In genomic region chr11:19160669-19161068, GRCm38 (mm10) we compare ENCODE assay signal across 18 mouse cellular contexts.
"Had no signal": no experiment of that assay in that cellular context is flagged by ENCODE, and none has a peak within 500 bp of the region (broad histone marks: within the 10 kb centered on the region; RNA-seq: fewer than 3 reads in every experiment).

No protein-coding gene starts in this region.

- H3K4me2 ChIP-seq: kidney, embryonic 15.5 days; limb, embryonic 15.5 days; liver, embryonic 12.5 days; lung, embryonic 15.5 days; neural tube, embryonic 15.5 days; stomach, embryonic 15.5 days had no signal

- H3K36me3 ChIP-seq: kidney, embryonic 15.5 days; limb, embryonic 15.5 days; liver, embryonic 12.5 days; lung, embryonic 15.5 days; neural tube, embryonic 15.5 days; stomach, embryonic 15.5 days had no signal

- ATAC-seq: liver, embryonic 12.5 days had no signal

- H3K27me3 ChIP-seq: kidney, embryonic 15.5 days; liver, embryonic 12.5 days; lung, embryonic 15.5 days; megakaryocyte, embryonic 14.5 days; neural tube, embryonic 15.5 days; stomach, embryonic 15.5 days had no signal

- H3K4me1 ChIP-seq: kidney, embryonic 15.5 days; limb, embryonic 15.5 days; liver, embryonic 12.5 days; lung, embryonic 15.5 days; megakaryocyte, embryonic 14.5 days; stomach, embryonic 15.5 days had no signal

- H3K27ac ChIP-seq: kidney, embryonic 15.5 days; limb, embryonic 15.5 days; liver, embryonic 12.5 days; lung, embryonic 15.5 days; macrophage; neural tube, embryonic 15.5 days; stomach, embryonic 15.5 days had no signal

- H3K9ac ChIP-seq: kidney, embryonic 15.5 days; limb, embryonic 15.5 days; liver, embryonic 12.5 days; lung, embryonic 15.5 days; neural tube, embryonic 15.5 days; stomach, embryonic 15.5 days had no signal

- H3K4me3 ChIP-seq: kidney, embryonic 15.5 days; limb, embryonic 15.5 days; liver, embryonic 12.5 days; lung, embryonic 15.5 days; megakaryocyte, embryonic 14.5 days; myocyte; neural tube, embryonic 15.5 days; stomach, embryonic 15.5 days had no signal

- DNase-seq: kidney, adult 18-20 months; kidney, postnatal 36 days; layer of hippocampus, adult 9-11 months; layer of hippocampus, postnatal 36 days; lung, postnatal 14 days; right cerebral cortex, postnatal 4 days; spleen, adult 18-20 months; thymus, adult 2 months; thymus, postnatal 25 days had no signal

- H3K9me3 ChIP-seq: kidney, embryonic 15.5 days; limb, embryonic 15.5 days; liver, embryonic 12.5 days; lung, embryonic 15.5 days; megakaryocyte, embryonic 14.5 days; neural tube, embryonic 15.5 days; stomach, embryonic 15.5 days had no signal
